Mouse (Mus musculus) stomach, postnatal 0 days (tissue): ENCODE measurements around the gene Arntl.

Experiments used
- CTCF ChIP-seq: IDR thresholded peaks from 2 replicates; pipeline ENCODE4 v1.5.1; 2016; ENCODE audit warnings: antibody characterized with exemption, low read depth, mild to moderate bottlenecking, moderate library complexity
- EP300 ChIP-seq: optimal IDR thresholded peaks from 2 replicates; pipeline ENCODE3; 2016; ENCODE audit warnings: antibody characterized with exemption

GRCm38 (mm10) chr7:113251001-113251400, 43.7 kb downstream of the Arntl start:
- TF ChIP-seq CTCF (no peak), EP300 (no peak)
